Mouse (Mus musculus): ENCODE measurements around the gene Aqp11. TPM values are rescaled to one million over a fixed set of nuclear protein-coding genes. Genes with fewer than 3 reads are reported as not detected.
A peak's percentile ranks its signal among the peaks of the same experiment; 100 is the strongest.

Gene Aqp11
- polyA plus RNA-seq, 1 experiment from 2014 or later: 2.5 TPM

DNA sequence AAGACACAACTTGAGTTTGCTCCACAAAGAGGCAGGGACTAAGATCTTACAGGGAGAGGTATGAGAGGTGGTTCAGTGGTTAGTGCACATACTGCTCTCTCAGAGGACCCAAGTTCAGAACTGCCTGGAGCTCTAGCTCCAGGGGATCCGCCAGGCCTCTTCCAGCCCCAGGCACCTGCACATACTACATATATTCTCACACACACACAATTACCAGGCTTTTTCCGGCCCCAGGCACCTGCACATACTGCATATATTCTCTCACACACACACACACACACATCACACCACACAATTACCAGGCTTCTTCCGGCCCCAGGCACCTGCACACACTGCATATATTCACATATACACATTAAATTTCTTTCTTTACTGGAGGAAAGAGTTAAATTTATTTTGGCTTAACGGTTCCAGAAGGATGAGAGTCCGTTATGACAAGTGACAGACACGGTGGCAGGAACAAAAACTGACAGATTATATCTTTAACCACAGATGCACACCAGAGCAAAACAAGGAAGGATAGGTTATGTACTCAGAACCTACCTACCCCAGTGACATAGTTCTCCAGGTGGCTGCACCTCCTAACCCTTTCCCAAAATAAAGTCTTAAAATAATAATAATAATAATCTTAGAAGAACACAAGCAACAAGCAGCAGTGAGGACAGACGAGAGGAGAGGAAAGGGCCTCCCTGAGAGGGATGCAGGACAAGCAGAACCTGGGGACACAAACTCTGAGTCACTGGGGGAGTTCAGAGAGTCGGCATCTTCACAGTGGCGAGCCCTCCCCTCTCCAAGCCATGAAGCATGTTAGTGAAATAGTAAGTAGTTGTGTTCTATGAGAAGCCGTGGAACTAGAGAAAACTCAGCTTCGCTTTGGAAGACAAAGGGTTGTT, 14.2 kb downstream of the Aqp11 start:
- no peaks in the 10 kb centered on the region for H3K4me1 ChIP-seq
- no peak for ATAC-seq (ENCODE audit: insufficient number of reproducible peaks, low FRiP score, low TSS enrichment, low read depth)
- no peaks in the 10 kb centered on the region for H3K27me3 ChIP-seq
- no peaks in the 10 kb centered on the region for H3K9me3 ChIP-seq
- no peak overlapping the region for H3K4me2 ChIP-seq
- peaks cover 36% of the 10 kb centered on the region for H3K36me3 ChIP-seq
- no peak overlapping the region for H3K27ac ChIP-seq
- no peak overlapping the region for H3K9ac ChIP-seq
- no peak overlapping the region for H3K4me3 ChIP-seq
- 85% methylated on average over 11 of the region's 11 CpGs for WGBS

DNA sequence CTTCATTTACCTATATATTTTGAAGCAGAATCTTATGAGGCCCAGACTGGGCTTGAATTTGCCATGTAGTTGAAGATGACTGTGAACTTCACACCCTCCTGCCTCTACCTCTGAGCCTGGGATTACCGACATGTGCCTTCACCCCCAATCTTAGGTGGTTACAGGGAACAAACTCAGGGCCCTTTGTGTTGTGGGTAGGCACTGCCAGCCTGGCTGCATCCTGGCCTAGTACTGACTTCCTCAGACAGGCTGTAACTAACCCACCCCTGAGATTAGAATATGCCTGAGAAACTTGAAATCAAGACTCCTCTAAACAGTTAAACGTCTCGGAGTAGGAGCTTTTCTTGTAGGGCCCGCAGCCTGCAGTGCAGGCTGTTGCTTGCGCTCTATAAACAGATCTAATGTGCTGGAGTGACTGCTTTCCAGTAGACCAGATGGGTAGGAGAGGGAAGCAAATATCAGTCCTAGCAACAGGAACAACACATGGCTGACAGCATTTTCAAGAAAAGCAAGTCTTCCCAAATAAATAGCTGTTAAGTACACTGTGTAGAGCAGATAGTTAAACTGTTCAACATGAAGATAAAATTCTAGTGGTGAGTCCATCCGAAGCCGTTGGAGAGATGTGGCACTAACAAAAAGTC, 15.7 kb downstream of the Aqp11 start:
- WGBS: 96% methylated on average over 7 of the region's 7 CpGs
- no peak overlapping the region for H3K27ac ChIP-seq

DNA sequence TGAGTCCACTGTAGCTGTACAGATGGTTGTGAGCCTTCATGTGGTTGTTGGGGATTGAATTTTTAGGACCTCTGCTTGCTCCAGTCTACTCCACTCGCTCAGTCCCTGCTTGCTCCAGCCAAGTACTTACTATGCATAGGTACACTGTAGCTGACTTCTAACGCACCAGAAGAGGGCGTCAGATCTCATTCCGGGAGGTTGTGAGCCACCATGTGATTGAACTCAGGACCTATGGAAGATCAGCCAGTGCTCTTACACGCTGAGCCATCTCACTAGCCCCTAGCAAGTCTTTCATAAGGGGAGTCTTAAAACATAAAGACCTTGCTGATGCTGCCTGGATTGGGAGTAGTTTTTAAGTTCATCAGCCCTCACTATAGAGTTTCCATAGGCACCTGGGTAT, 18.0 kb downstream of the Aqp11 start:
- Histone ChIP-seq H3K4me2 (no peak overlapping the region), H3K36me3 (peaks cover 57% of the 10 kb centered on the region), H3K27me3 (no peaks in the 10 kb centered on the region), H3K9me3 (no peaks in the 10 kb centered on the region), H3K27ac (no peak overlapping the region), H3K4me3 (no peak overlapping the region), H3K9ac (no peak overlapping the region), H3K4me1 (no peaks in the 10 kb centered on the region)
- 85% methylated on average over 5 of the region's 5 CpGs for WGBS
- no peak for ATAC-seq (ENCODE audit: insufficient number of reproducible peaks, low FRiP score, low TSS enrichment, low read depth)

More for the DNA sequence above, 15.7 kb downstream of the Aqp11 start:
- Histone ChIP-seq H3K36me3 (peaks cover 50% of the 10 kb centered on the region), H3K27me3 (no peaks in the 10 kb centered on the region), H3K4me2 (no peak overlapping the region), H3K9ac (no peak overlapping the region), H3K9me3 (no peaks in the 10 kb centered on the region), H3K4me3 (no peak overlapping the region), H3K4me1 (no peaks in the 10 kb centered on the region)
- no peak for ATAC-seq (ENCODE audit: insufficient number of reproducible peaks, low FRiP score, low TSS enrichment, low read depth)

- H3K27me3 ChIP-seq: no peaks in the 10 kb centered on the region
- no peak overlapping the region for H3K27ac ChIP-seq
- H3K4me3 ChIP-seq: no peak overlapping the region
- H3K9me3 ChIP-seq: no peaks in the 10 kb centered on the region
- no peak overlapping the region for H3K4me2 ChIP-seq
- ATAC-seq (ENCODE audit: insufficient number of reproducible peaks, low FRiP score, low TSS enrichment, low read depth): no peak
- H3K36me3 ChIP-seq: peaks cover 67% of the 10 kb centered on the region
- no peak overlapping the region for H3K9ac ChIP-seq
- WGBS: 79% methylated on average over 5 of the region's 5 CpGs
- H3K4me1 ChIP-seq: no peaks in the 10 kb centered on the region
These were observed 19.0 kb downstream of the Aqp11 start for GRCm38 (mm10) chr7:97719078-97719477.

DNA sequence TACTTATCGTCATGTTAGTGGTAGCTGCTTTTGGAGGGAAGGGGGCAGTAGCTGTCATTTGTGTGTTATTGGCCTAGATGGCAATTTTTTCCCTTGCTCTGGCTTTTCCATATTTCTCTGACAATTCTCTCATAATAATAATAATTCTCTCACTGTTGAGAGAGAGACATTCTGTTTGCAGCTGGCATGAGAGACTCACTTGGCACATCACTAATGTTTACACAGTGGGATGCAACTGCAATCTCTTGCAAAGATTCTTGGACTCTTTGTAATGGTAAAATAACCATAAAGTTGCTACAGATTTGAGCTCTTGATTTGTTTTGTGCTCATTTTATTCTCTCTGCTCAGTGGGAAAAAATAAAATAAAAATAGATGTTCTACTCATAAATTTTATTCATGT, 20.8 kb downstream of the Aqp11 start:
- WGBS: 89% methylated on average over 1 of the region's 1 CpGs
- Histone ChIP-seq H3K27ac (no peak overlapping the region), H3K4me1 (no peaks in the 10 kb centered on the region), H3K27me3 (no peaks in the 10 kb centered on the region), H3K9me3 (no peaks in the 10 kb centered on the region), H3K4me3 (no peak overlapping the region), H3K4me2 (no peak overlapping the region), H3K36me3 (peaks cover 73% of the 10 kb centered on the region), H3K9ac (no peak overlapping the region)
- ATAC-seq (ENCODE audit: insufficient number of reproducible peaks, low FRiP score, low TSS enrichment, low read depth): no peak

GRCm38 (mm10) chr7:97714651-97715050, 23.4 kb downstream of the Aqp11 start:
- Histone ChIP-seq H3K27me3 (no peaks in the 10 kb centered on the region), H3K9ac (no peak overlapping the region), H3K36me3 (peaks cover 66% of the 10 kb centered on the region), H3K4me3 (no peak overlapping the region), H3K4me1 (no peaks in the 10 kb centered on the region), H3K27ac (no peak overlapping the region), H3K9me3 (no peaks in the 10 kb centered on the region), H3K4me2 (no peak overlapping the region)
- ATAC-seq (ENCODE audit: insufficient number of reproducible peaks, low FRiP score, low TSS enrichment, low read depth): no peak
- 94% methylated on average over 5 of the region's 5 CpGs for WGBS

DNA sequence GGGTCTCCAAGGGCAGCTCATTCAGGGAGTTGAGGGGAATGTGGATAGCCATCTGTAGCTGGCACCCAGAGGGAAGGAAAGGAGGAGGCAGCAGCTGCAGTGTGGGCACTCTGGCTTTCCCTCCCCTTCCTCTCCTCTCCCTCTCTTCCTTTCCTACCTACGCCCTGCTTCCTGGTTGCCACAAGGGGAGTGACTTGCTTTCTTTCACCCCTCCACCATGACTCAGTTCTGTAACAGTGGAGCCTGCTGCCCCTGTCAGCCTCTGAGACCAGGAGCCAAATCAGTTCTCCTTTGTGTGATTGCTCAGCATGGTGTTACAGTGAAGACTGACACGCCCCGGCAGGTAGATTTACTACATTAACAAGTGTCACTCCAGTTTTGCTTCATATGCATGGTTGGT, 28.9 kb downstream of the Aqp11 start:
- Histone ChIP-seq H3K9ac (no peak overlapping the region), H3K4me1 (peaks cover 2% of the 10 kb centered on the region; the same call in 1 of the 2 replicates), H3K9me3 (no peaks in the 10 kb centered on the region), H3K4me2 (no peak overlapping the region), H3K4me3 (no peak overlapping the region), H3K27ac (no peak overlapping the region), H3K27me3 (no peaks in the 10 kb centered on the region), H3K36me3 (peaks cover 21% of the 10 kb centered on the region)
- no peak for ATAC-seq (ENCODE audit: insufficient number of reproducible peaks, low FRiP score, low TSS enrichment, low read depth)
- 91% methylated on average over 3 of the region's 3 CpGs for WGBS

GRCm38 (mm10) chr7:97707809-97708208, 30.3 kb downstream of the Aqp11 start:
- no peak overlapping the region for H3K9ac ChIP-seq
- ATAC-seq (ENCODE audit: insufficient number of reproducible peaks, low FRiP score, low TSS enrichment, low read depth): no peak
- H3K4me2 ChIP-seq: no peak overlapping the region
- H3K4me1 ChIP-seq: peaks cover 2% of the 10 kb centered on the region; the same call in 1 of the 2 replicates
- 84% methylated on average over 5 of the region's 5 CpGs for WGBS
- no peak overlapping the region for H3K4me3 ChIP-seq
- H3K36me3 ChIP-seq: peaks cover 12% of the 10 kb centered on the region
- no peak overlapping the region for H3K27ac ChIP-seq
- H3K9me3 ChIP-seq: no peaks in the 10 kb centered on the region
- H3K27me3 ChIP-seq: no peaks in the 10 kb centered on the region

DNA sequence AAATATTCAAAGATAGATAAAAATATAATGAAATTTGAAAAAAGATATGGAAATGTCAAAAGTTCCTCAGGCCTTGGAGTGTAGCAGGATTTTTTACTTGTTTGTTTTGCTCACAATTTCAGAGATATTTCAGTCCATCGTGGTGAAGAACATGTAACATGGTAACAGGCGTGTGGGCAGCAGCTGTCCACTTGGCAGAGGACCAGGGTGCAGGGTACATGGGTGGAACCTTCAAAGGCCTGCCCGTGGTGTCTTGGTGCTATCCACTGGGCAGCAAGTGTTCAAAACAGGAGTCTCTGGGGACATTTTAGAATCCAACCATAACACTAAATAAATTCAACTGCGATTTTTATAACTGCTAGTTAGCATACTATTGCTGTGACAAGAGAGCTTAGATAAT, 31.0 kb downstream of the Aqp11 start:
- no peaks in the 10 kb centered on the region for H3K27me3 ChIP-seq
- no peak overlapping the region for H3K27ac ChIP-seq
- no peak overlapping the region for H3K4me2 ChIP-seq
- WGBS: 70% methylated on average over 4 of the region's 4 CpGs
- no peaks in the 10 kb centered on the region for H3K9me3 ChIP-seq
- no peak overlapping the region for H3K4me3 ChIP-seq
- peaks cover 2% of the 10 kb centered on the region; the same call in 1 of the 2 replicates for H3K4me1 ChIP-seq
- H3K9ac ChIP-seq: no peak overlapping the region
- H3K36me3 ChIP-seq: peaks cover 7% of the 10 kb centered on the region
- ATAC-seq (ENCODE audit: insufficient number of reproducible peaks, low FRiP score, low TSS enrichment, low read depth): no peak

- Histone ChIP-seq H3K27ac (no peak overlapping the region), H3K4me1 (peaks cover 1% of the 10 kb centered on the region), H3K4me3 (no peak overlapping the region), H3K4me2 (no peak overlapping the region), H3K27me3 (no peaks in the 10 kb centered on the region), H3K9ac (no peak overlapping the region), H3K36me3 (peaks cover 13% of the 10 kb centered on the region), H3K9me3 (no peaks in the 10 kb centered on the region)
- 68% methylated on average over 6 of the region's 6 CpGs for WGBS
- ATAC-seq (ENCODE audit: insufficient number of reproducible peaks, low FRiP score, low TSS enrichment, low read depth): no peak
These were observed 37.0 kb downstream of the Aqp11 start for GRCm38 (mm10) chr7:97701106-97701505.

- no peaks in the 10 kb centered on the region for H3K27me3 ChIP-seq
- H3K36me3 ChIP-seq: peaks cover 12% of the 10 kb centered on the region
- ATAC-seq (ENCODE audit: insufficient number of reproducible peaks, low FRiP score, low TSS enrichment, low read depth): no peak
- no peak overlapping the region for H3K27ac ChIP-seq
- H3K4me1 ChIP-seq: peaks cover 6% of the 10 kb centered on the region
- H3K9ac ChIP-seq: no peak overlapping the region
- no peaks in the 10 kb centered on the region for H3K9me3 ChIP-seq
- no peak overlapping the region for H3K4me2 ChIP-seq
- 86% methylated on average over 4 of the region's 4 CpGs for WGBS
- H3K4me3 ChIP-seq: no peak overlapping the region
These were observed 37.9 kb downstream of the Aqp11 start for GRCm38 (mm10) chr7:97700173-97700572.

DNA sequence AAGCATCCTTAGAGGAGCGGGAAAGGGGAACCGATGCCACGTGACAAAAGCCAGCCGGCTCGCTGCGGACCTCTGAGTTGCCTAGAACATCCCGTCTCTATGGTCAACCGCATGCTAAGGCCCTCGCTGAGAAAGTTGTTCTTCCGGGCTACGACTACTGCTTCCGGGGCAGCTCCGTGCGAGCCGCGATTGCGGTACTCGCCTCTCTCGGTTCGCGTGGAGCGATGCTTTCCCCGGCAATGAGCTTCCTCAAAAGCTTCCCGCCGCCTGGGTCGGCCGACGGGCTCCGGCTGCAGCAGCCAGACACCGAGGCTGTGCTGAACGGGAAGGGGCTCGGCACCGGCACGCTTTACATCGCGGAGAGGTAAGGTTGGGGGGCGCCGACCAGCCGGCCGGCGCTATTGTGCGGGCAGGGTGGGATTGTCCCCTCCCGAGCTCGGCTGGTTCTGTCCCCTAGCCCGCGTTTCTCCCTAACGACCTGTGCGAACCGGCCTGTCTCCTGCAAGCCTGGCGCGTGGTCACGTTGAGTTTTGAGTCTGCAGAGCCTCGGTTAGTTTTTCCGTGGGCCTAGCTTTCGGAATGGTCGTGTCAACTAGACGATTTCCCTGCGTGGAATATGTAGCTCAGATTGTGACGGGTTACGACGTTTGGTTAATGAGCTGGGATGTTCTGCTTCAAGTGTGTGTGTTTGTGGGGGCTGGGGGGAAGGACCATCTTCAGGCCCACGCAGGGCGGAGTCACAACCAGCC, 41.4 kb downstream of the Aqp11 start, which contains the start of gene Clns1a:
TSS of gene Clns1a (plus strand) at position 129 of the 749 bp plus-strand sequence.
- Histone ChIP-seq H3K27me3 (no peaks in the 10 kb centered on the region), H3K4me1 (peaks cover 6% of the 10 kb centered on the region), H3K9ac (peak within 1 kb of the TSS; percentile 86), H3K27ac (peak within 1 kb of the TSS; percentile 87), H3K36me3 (peaks cover 12% of the 10 kb centered on the region), H3K9me3 (no peaks in the 10 kb centered on the region), H3K4me2 (peak within 1 kb of the TSS; percentile 52), H3K4me3 (peak within 1 kb of the TSS; percentile 99)
- WGBS: under 1% methylated on average over 63 of the region's 63 CpGs
- peak; percentile 95 for ATAC-seq (ENCODE audit: insufficient number of reproducible peaks, low FRiP score, low TSS enrichment, low read depth)
